Mouse (Mus musculus) embryonic fibroblast, embryonic 13.5 days (primary cell): ENCODE measurements around the gene Smtn.

Experiments
- CTCF ChIP-seq: IDR thresholded peaks from 2 replicates; pipeline ENCODE4 v1.5.1; 2011; ENCODE audit warnings: mild to moderate bottlenecking, control low read depth, low read length, moderate library complexity, borderline replicate concordance; ENCODE audit not compliant: insufficient read depth
- POLR2A ChIP-seq: IDR thresholded peaks from 2 replicates; pipeline ENCODE4 v1.6.1; 2011; ENCODE audit warnings: low read depth, mild to moderate bottlenecking, control low read depth, low read length, moderate library complexity

DNA sequence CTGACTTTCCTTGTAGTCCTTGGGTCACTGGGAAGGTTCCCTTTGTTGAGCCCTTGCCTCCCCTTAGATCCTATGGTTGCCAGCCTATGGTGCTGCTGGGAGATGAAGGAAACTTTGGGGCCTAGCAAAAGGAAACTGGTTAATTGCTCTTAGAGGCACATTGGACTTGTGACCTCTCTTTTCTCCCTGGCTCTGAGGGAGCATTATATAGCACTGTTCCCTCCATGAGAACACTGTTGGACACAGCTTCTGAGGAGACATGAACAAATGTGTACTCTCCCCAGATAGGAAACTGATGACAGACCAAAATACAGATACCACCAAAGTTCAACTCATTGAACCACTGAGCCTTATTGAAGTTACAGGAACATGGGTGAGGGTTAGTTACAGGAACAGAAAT is 64.9 kb downstream of the Smtn start:
- no peak for TF ChIP-seq POLR2A
- TF ChIP-seq CTCF, result no peak
